Mouse (Mus musculus) ES-Bruce4 (cell line): Measurements from ENCODE around the gene Cog5. TPM values are rescaled to one million over a fixed set of nuclear protein-coding genes. Genes with fewer than 3 reads are reported as not detected.

Experiments used
- H3K27ac ChIP-seq: 2 replicates; pipeline ENCODE4 v1.5.1; 2012; ENCODE audit warnings: low read length, inconsistent platforms; ENCODE audit not compliant: insufficient read depth
- H3K27me3 ChIP-seq: 2 replicates; pipeline ENCODE4 v1.6.1; 2012; ENCODE audit warnings: mild to moderate bottlenecking, low read length, inconsistent platforms; ENCODE audit not compliant: control insufficient read depth, poor library complexity, insufficient read depth, severe bottlenecking
- H3K36me3 ChIP-seq: 2 replicates; pipeline ENCODE4 v1.6.1; 2012; ENCODE audit warnings: inconsistent platforms, mild to moderate bottlenecking, low read length, moderate library complexity; ENCODE audit not compliant: control insufficient read depth, poor library complexity, insufficient read depth, severe bottlenecking
- H3K4me1 ChIP-seq: one replicate; pipeline ENCODE4 v1.8.1; 2011; ENCODE audit warnings: low read length; ENCODE audit not compliant: control insufficient read depth, insufficient read depth
- H3K4me3 ChIP-seq: 2 replicates; pipeline ENCODE4 v1.5.1; 2011; ENCODE audit warnings: low read depth, mild to moderate bottlenecking, low read length
- H3K9ac ChIP-seq: 2 replicates; pipeline ENCODE4 v1.6.1; 2012; ENCODE audit warnings: low read depth, mild to moderate bottlenecking, inconsistent platforms; ENCODE audit not compliant: poor library complexity, severe bottlenecking
- H3K9me3 ChIP-seq: replicated peaks from 2 replicates; pipeline ENCODE4 v1.6.1; 2012; ENCODE audit warnings: mild to moderate bottlenecking, low read length, inconsistent platforms; ENCODE audit not compliant: control insufficient read depth, poor library complexity, insufficient read depth, severe bottlenecking
- CTCF ChIP-seq: IDR thresholded peaks from one replicate; pipeline ENCODE4 v1.8.1; 2011; ENCODE audit warnings: low read depth, low read length
- EP300 ChIP-seq: IDR thresholded peaks from 2 replicates; pipeline ENCODE4 v1.6.1; 2011; ENCODE audit warnings: low read depth, low read length; ENCODE audit not compliant: insufficient read depth
- POLR2A ChIP-seq: IDR thresholded peaks from one replicate; pipeline ENCODE4 v1.8.1; 2011; ENCODE audit warnings: low read length; ENCODE audit not compliant: insufficient read depth
- polyA plus RNA-seq: library from polyadenylated mRNA; stranded (reverse); fragments of >200 nt; gene quantifications from 2 replicates; pipeline ENCODE4 v1.2.4, GENCODE M21; 2011; ENCODE audit warnings: low read depth; ENCODE audit not compliant: missing spikeins, insufficient read depth, insufficient read length

Gene Cog5
- polyA plus RNA-seq, 1 experiment: 50.6 TPM

DNA sequence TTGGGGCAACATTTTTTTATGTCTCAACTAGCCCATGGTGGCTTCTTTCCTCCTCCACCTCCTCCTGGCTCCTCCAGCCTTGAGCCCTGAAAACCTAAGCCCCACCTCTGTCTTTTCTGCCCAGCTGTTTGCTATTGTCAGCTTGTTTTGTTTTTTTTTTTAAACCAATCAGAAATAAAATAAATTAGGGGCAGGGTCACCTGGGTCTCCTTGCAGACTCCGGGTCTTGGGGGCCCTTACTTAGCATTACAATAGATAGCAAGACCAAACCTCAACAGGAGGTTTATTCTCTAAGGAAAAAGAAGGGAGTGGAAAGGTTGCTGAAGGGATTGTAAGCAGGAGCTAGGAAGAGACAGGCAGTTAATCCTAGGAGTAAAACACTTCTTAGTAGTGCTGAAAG, 181.5 kb downstream of the Cog5 start:
- TF ChIP-seq EP300: no peak
- no peak for TF ChIP-seq CTCF
- no peak for TF ChIP-seq POLR2A
- H3K4me1 ChIP-seq: peaks cover 4% of the 10 kb centered on the region
- no peaks in the 10 kb centered on the region for H3K27me3 ChIP-seq
- no peaks in the 10 kb centered on the region for H3K9me3 ChIP-seq
- no peaks in the 10 kb centered on the region for H3K36me3 ChIP-seq
- H3K27ac ChIP-seq: peak overlapping the region; percentile 98
- no peak overlapping the region for H3K9ac ChIP-seq
- H3K4me3 ChIP-seq: no peak overlapping the region

GRCm38 (mm10) chr12:31838521-31838920, 183.9 kb downstream of the Cog5 start:
- Histone ChIP-seq H3K27me3 (no peaks in the 10 kb centered on the region), H3K4me3 (no peak overlapping the region), H3K9ac (no peak overlapping the region), H3K9me3 (no peaks in the 10 kb centered on the region; the same call in 1 of the 2 replicates), H3K36me3 (no peaks in the 10 kb centered on the region), H3K4me1 (peaks cover 4% of the 10 kb centered on the region), H3K27ac (no peak overlapping the region)
- TF ChIP-seq CTCF (no peak), POLR2A (no peak), EP300 (no peak)

- Histone ChIP-seq H3K4me3 (no peak overlapping the region), H3K9me3 (no peaks in the 10 kb centered on the region; the same call in 1 of the 2 replicates), H3K36me3 (no peaks in the 10 kb centered on the region), H3K4me1 (peaks cover 4% of the 10 kb centered on the region), H3K9ac (no peak overlapping the region), H3K27ac (no peak overlapping the region), H3K27me3 (no peaks in the 10 kb centered on the region)
- TF ChIP-seq CTCF (no peak), POLR2A (no peak), EP300 (no peak)
These were observed 184.6 kb downstream of the Cog5 start for GRCm38 (mm10) chr12:31839249-31839648.

DNA sequence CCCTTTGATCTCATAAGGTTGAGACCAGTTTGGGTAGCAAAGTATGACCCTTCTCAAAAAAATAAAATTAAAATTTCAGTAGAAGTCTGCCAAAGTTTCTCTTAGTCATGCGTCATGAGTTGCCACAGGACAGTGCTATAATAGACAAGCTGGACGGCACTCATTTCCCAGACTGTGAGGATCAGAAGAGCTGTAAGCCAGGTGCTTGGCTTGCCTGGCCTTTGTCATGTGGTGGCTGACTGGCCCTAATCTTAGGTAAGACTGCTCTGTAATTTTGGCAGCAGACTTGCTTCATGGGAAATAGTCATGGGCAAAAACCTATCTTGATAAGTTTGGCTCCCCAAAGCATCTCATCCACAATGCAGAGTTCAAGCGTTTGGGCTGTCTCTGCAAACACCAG, 191.4 kb downstream of the Cog5 start:
- Histone ChIP-seq H3K9me3 (no peaks in the 10 kb centered on the region; the same call in 1 of the 2 replicates), H3K9ac (no peak overlapping the region), H3K36me3 (no peaks in the 10 kb centered on the region), H3K27ac (no peak overlapping the region), H3K27me3 (no peaks in the 10 kb centered on the region), H3K4me1 (no peaks in the 10 kb centered on the region), H3K4me3 (no peak overlapping the region)
- TF ChIP-seq POLR2A: no peak
- TF ChIP-seq CTCF: no peak
- no peak for TF ChIP-seq EP300

GRCm38 (mm10) chr12:31848630-31849415, 194.2 kb downstream of the Cog5 start:
- H3K27ac ChIP-seq: no peak overlapping the region

GRCm38 (mm10) chr12:31849601-31850000, 194.9 kb downstream of the Cog5 start:
- no peak overlapping the region for H3K9ac ChIP-seq
- H3K36me3 ChIP-seq: no peaks in the 10 kb centered on the region
- H3K4me1 ChIP-seq: no peaks in the 10 kb centered on the region
- H3K4me3 ChIP-seq: no peak overlapping the region
- H3K27ac ChIP-seq: no peak overlapping the region
- H3K9me3 ChIP-seq: no peaks in the 10 kb centered on the region
- no peaks in the 10 kb centered on the region for H3K27me3 ChIP-seq
- TF ChIP-seq CTCF: no peak
- TF ChIP-seq EP300: no peak
- TF ChIP-seq POLR2A: no peak

More at GRCm38 (mm10) chr12:31848630-31849415, 194.2 kb downstream of the Cog5 start:
- Histone ChIP-seq H3K4me3 (no peak overlapping the region), H3K27me3 (no peaks in the 10 kb centered on the region), H3K9me3 (no peaks in the 10 kb centered on the region), H3K36me3 (no peaks in the 10 kb centered on the region), H3K4me1 (no peaks in the 10 kb centered on the region), H3K9ac (no peak overlapping the region)
- no peak for TF ChIP-seq POLR2A
- TF ChIP-seq CTCF: no peak
- TF ChIP-seq EP300: no peak

DNA sequence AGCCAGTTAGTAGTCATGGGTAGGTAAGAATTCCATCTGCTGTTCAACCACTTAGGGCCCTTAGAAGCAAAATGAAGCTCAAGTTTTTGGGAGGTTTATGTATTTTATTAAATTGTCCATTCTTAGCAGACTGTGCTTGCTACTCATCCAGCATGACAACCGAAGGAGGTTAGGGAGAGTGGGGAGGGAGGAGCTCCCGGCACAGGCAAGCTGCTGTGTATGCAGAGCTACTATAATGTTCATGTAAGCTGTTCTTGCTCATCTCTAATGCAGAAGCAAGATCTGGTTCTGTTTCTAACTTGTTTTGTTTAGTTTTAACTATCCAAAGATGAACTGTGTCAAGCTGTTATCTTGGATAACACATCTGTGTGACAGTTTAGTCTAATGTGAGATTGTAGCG, 199.4 kb downstream of the Cog5 start:
- TF ChIP-seq CTCF (no peak), POLR2A (no peak), EP300 (no peak)
- H3K4me1 ChIP-seq: no peaks in the 10 kb centered on the region
- H3K36me3 ChIP-seq: no peaks in the 10 kb centered on the region
- no peak overlapping the region for H3K9ac ChIP-seq
- no peak overlapping the region for H3K4me3 ChIP-seq
- no peak overlapping the region for H3K27ac ChIP-seq
- no peaks in the 10 kb centered on the region for H3K27me3 ChIP-seq
- no peaks in the 10 kb centered on the region for H3K9me3 ChIP-seq
